9 mouse cellular contexts compared by ENCODE assay signal in the genomic region with DNA sequence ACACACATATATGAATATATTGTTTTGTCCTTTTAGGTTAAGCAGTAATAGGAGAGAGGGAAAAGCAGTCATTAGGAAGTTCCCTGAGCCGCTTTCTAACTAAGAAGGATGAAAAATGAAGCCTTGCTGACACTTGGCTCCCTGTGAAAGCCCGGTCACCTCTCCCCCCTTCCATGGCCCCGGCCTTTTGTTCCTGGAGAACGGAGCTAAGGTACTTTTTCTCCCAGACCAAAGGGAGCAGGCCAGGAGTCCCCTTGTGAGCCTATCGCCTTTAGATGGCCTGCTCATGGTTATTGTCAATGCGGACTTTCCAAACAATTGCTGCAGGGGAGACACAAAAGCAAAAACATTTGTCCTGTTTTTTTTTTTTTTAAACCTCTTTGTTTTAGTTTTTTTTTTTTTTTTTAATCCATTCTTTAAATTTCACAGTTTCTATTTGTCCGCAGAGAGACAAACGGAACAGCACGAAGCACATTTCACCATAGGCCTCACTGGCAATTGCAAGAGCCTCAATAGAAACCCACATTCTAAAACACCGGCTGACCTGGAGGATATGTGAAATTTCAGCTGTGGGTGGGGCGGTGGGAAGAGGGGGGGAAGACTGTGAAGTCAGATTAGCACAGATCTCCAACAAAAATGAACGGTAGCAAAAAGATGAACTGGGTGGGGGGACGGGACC.
DNase-seq lines count a peak whose midpoint lies in the region; ATAC-seq and TF ChIP-seq lines count a peak whose summit lies in the region.
"Had no signal": no experiment of that assay in that cellular context is flagged by ENCODE, and none has a peak within 500 bp of the region (broad histone marks: within the 10 kb centered on the region; RNA-seq: fewer than 3 reads in every experiment).

No protein-coding gene starts in this region.

- H3K4me3 ChIP-seq in gastrocnemius, adult 2 months, result no peak overlapping the region
- H3K4me3 ChIP-seq in limb, embryonic 15.5 days, result no peak overlapping the region
- H3K4me3 ChIP-seq in stomach, postnatal 0 days (ENCODE audit: low read depth, low read length), result no peak overlapping the region
- H3K4me3 ChIP-seq: erythroblast, embryonic 14.5 days had no signal

- H3K36me3 ChIP-seq in limb, embryonic 15.5 days, result no peaks in the 10 kb centered on the region
- H3K36me3 ChIP-seq in stomach, postnatal 0 days (ENCODE audit: control insufficient read depth, insufficient read depth, low read length), result no peaks in the 10 kb centered on the region

- WGBS in limb, embryonic 15.5 days, result 57% methylated on average over 13 of the region's 13 CpGs
- 49% methylated on average over 13 of the region's 13 CpGs for WGBS in stomach, postnatal 0 days

- intact Hi-C loops in gastrocnemius, adult 2 months (cut with DNase I), result loop anchor here (5.0 to 10.0 kb wide), 3 partner anchors 47 to 202 kb away; no protein-coding TSS in a partner anchor

- DNase-seq in gastrocnemius, adult 2 months, result peak; percentile 14
- no peak for DNase-seq in gastrocnemius, adult 8-10 months (ENCODE audit: low spot score in 2 of 2)
- DNase-seq in urinary bladder, adult 2 months (ENCODE audit: low spot score), result peak; percentile 6
- DNase-seq in urinary bladder, adult 18-20 months (ENCODE audit: low spot score in 2 of 2), result no peak
- no peak for DNase-seq in stomach, postnatal 0 days (ENCODE audit: low spot score)
- no peak for DNase-seq in layer of hippocampus, adult 9-11 months
- DNase-seq in cerebellum, postnatal 10 days, result no peak

- TF ChIP-seq CTCF in gastrocnemius, adult 2 months (IDR thresholded peaks at IDR 0.05), result no peak
- TF ChIP-seq CTCF in stomach, postnatal 0 days (IDR thresholded peaks at IDR 0.05; ENCODE audit: low read depth), result no peak

- no peaks in the 10 kb centered on the region for H3K27me3 ChIP-seq in limb, embryonic 15.5 days
- no peaks in the 10 kb centered on the region for H3K27me3 ChIP-seq in stomach, postnatal 0 days (ENCODE audit: control insufficient read depth, insufficient read depth, low read length)

- H3K4me1 ChIP-seq in limb, embryonic 15.5 days, result peaks cover 59% of the 10 kb centered on the region
- H3K4me1 ChIP-seq in stomach, postnatal 0 days (replicated peaks; ENCODE audit: control insufficient read depth, insufficient read depth), result peaks cover 22% of the 10 kb centered on the region

- no peak for TF ChIP-seq EP300 in stomach, postnatal 0 days (optimal IDR thresholded peaks at IDR 0.05)

- no peak for ATAC-seq in limb, embryonic 15.5 days (ENCODE audit: insufficient number of reproducible peaks, low FRiP score, low TSS enrichment, low read depth)
- no peak for ATAC-seq in stomach, postnatal 0 days (ENCODE audit: low FRiP score, low TSS enrichment)

- H3K4me2 ChIP-seq in limb, embryonic 15.5 days, result no peak overlapping the region
- H3K4me2 ChIP-seq in stomach, postnatal 0 days (replicated peaks; ENCODE audit: low read depth), result no peak overlapping the region

- H3K9ac ChIP-seq in limb, embryonic 15.5 days, result no peak overlapping the region
- H3K9ac ChIP-seq in stomach, postnatal 0 days (ENCODE audit: low read length), result no peak overlapping the region

- no peaks in the 10 kb centered on the region for H3K9me3 ChIP-seq in limb, embryonic 15.5 days
- no peaks in the 10 kb centered on the region for H3K9me3 ChIP-seq in stomach, postnatal 0 days (ENCODE audit: control insufficient read depth, low read length)

- peak overlapping the region; percentile 98 for H3K27ac ChIP-seq in gastrocnemius, adult 2 months
- 0 out of 2 replicates have a peak overlapping the region, but pooled peaks have one; percentile 50 for H3K27ac ChIP-seq in limb, embryonic 15.5 days
- H3K27ac ChIP-seq in stomach, postnatal 0 days (replicated peaks), result peak overlapping the region; percentile 45

Comparison
In these comparisons a context has a peak if more than half of its experiments do, and no peak if none do; other contexts are left out.
1. DNase-seq: peak in gastrocnemius, adult 2 months (single experiment) and urinary bladder, adult 2 months (single experiment); none in gastrocnemius, adult 8-10 months (0 of 2), urinary bladder, adult 18-20 months (0 of 2), stomach, postnatal 0 days (single experiment), layer of hippocampus, adult 9-11 months (single experiment) and cerebellum, postnatal 10 days (0 of 2).
2. H3K27ac ChIP-seq: peak in every context shown above with its lines; median percentile 98 in gastrocnemius, adult 2 months; 50 in limb, embryonic 15.5 days; 45 in stomach, postnatal 0 days.